Mouse (Mus musculus): Measurements from ENCODE around the gene Pacs2.

- no peak for TF ChIP-seq CTCF (IDR thresholded peaks at IDR 0.05; ENCODE audit: extremely low read depth, insufficient read length, insufficient replicate concordance, low read depth, low read length)
- no peak for TF ChIP-seq POLR2A (IDR thresholded peaks at IDR 0.05; ENCODE audit: low read depth, low read length)
These were observed 7.2 kb downstream of the Pacs2 start for GRCm38 (mm10) chr12:113021488-113021887.
